ENCODE assay signal across 14 mouse cellular contexts in the genomic region with DNA sequence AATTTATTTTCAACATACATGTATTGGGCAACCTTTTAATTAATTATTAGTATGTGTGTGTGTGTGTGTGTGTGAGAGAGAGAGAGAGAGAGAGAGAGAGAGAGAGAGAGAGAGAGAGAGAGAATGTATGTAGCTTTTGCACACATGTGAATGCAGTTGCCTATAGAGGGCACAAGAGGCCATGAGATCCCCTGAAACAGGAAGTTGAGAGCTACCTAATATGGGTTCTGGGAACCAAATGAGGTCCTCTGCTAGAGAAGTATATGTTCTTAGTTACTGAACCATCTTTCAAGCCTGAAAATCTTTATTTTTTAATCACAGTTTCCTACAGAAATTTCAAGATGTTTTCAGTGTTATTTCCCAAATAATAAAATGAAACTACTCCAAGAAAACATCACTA. TPM values are rescaled to one million over a fixed set of nuclear protein-coding genes. Genes with fewer than 3 reads are reported as not detected.
DNase-seq lines count a peak whose midpoint lies in the region; ATAC-seq and TF ChIP-seq lines count a peak whose summit lies in the region.
"Had no signal": no experiment of that assay in that cellular context is flagged by ENCODE, and none has a peak within 500 bp of the region (broad histone marks: within the 10 kb centered on the region; RNA-seq: fewer than 3 reads in every experiment).

No protein-coding gene starts in this region.

- H3K4me2 ChIP-seq in hindbrain, postnatal 0 days (ENCODE audit: low read depth, low read length) = no peak overlapping the region
- H3K4me2 ChIP-seq in hindbrain, embryonic 14.5 days (replicated peaks) = no peak overlapping the region
- H3K4me2 ChIP-seq: lung, embryonic 15.5 days; midbrain, embryonic 12.5 days had no signal

- H3K36me3 ChIP-seq in hindbrain, postnatal 0 days (ENCODE audit: insufficient read depth, low read length) = no peaks in the 10 kb centered on the region
- H3K36me3 ChIP-seq in hindbrain, embryonic 14.5 days (replicated peaks; ENCODE audit: control insufficient read depth, insufficient read depth) = 0 out of 2 replicates have a peak, but pooled peaks cover 4% of the 10 kb centered on the region
- H3K36me3 ChIP-seq: forebrain, embryonic 10.5 days; heart, embryonic 10.5 days; lung, embryonic 15.5 days; midbrain, embryonic 12.5 days had no signal

- H3K9ac ChIP-seq in hindbrain, postnatal 0 days (replicated peaks; ENCODE audit: low read length) = no peak overlapping the region
- no peak overlapping the region for H3K9ac ChIP-seq in hindbrain, embryonic 14.5 days
- H3K9ac ChIP-seq: lung, embryonic 15.5 days; midbrain, embryonic 12.5 days had no signal

- no peaks in the 10 kb centered on the region for H3K4me1 ChIP-seq in hindbrain, postnatal 0 days (ENCODE audit: insufficient read depth, low read length)
- H3K4me1 ChIP-seq in hindbrain, embryonic 14.5 days (replicated peaks; ENCODE audit: control insufficient read depth, insufficient read depth, low read length) = no peaks in the 10 kb centered on the region
- H3K4me1 ChIP-seq: lung, embryonic 15.5 days had no signal

- H3K4me3 ChIP-seq in hindbrain, postnatal 0 days (ENCODE audit: low read length) = no peak overlapping the region
- no peak overlapping the region for H3K4me3 ChIP-seq in hindbrain, embryonic 14.5 days (replicated peaks; ENCODE audit: low read length)
- H3K4me3 ChIP-seq: forebrain, embryonic 10.5 days; heart, embryonic 10.5 days; lung, embryonic 15.5 days; midbrain, embryonic 12.5 days had no signal

- no peak for DNase-seq in hindbrain, postnatal 0 days (ENCODE audit: low spot score)
- DNase-seq in hindbrain, embryonic 14.5 days (ENCODE audit: low spot score) = no peak
- peak; percentile 20 for DNase-seq in lung, postnatal 10 days
- no peak for DNase-seq in lung, postnatal 4 days
- peak; percentile 11 for DNase-seq in NIH3T3 (ENCODE audit: low read depth)
- no peak for DNase-seq in gastrocnemius, postnatal 14 days
- no peak for DNase-seq in urinary bladder, postnatal 36 days (ENCODE audit: low spot score in 2 of 2)
- DNase-seq: cerebellum, adult 11 months; heart, postnatal 36 days had no signal

- no peaks in the 10 kb centered on the region for H3K9me3 ChIP-seq in hindbrain, postnatal 0 days (ENCODE audit: low read length)
- H3K9me3 ChIP-seq in hindbrain, embryonic 14.5 days (ENCODE audit: control insufficient read depth, low read length) = no peaks in the 10 kb centered on the region
- H3K9me3 ChIP-seq: forebrain, embryonic 10.5 days; heart, embryonic 10.5 days; lung, embryonic 15.5 days; midbrain, embryonic 12.5 days had no signal

- intact Hi-C loops in gastrocnemius, postnatal 14 days (cut with DNase I; ENCODE audit: low total_unique reads) = no loop called here

- H3K27me3 ChIP-seq in hindbrain, postnatal 0 days (ENCODE audit: insufficient read depth, low read length) = no peaks in the 10 kb centered on the region
- H3K27me3 ChIP-seq in hindbrain, embryonic 14.5 days (ENCODE audit: control insufficient read depth, insufficient read depth, low read length) = no peaks in the 10 kb centered on the region
- H3K27me3 ChIP-seq: lung, embryonic 15.5 days; midbrain, embryonic 12.5 days had no signal

- no peak for ATAC-seq in hindbrain, postnatal 0 days
- no peak for ATAC-seq in hindbrain, embryonic 14.5 days (ENCODE audit: low FRiP score)
- 0 out of 2 replicates have a peak, but pooled peaks have one; percentile 52 for ATAC-seq in megakaryocyte-erythroid progenitor cell, adult 5-6 weeks (replicated peaks; ENCODE audit: low FRiP score, low TSS enrichment, poor library complexity, severe bottlenecking)

- 0 out of 2 replicates have a peak, but pooled peaks have one; percentile 9 for TF ChIP-seq CTCF in hindbrain, postnatal 0 days (IDR thresholded peaks at IDR 0.05; ENCODE audit: low read depth)

- no peak overlapping the region for H3K27ac ChIP-seq in hindbrain, postnatal 0 days
- H3K27ac ChIP-seq in hindbrain, embryonic 14.5 days = no peak overlapping the region
- H3K27ac ChIP-seq: forebrain, embryonic 10.5 days; heart, embryonic 10.5 days; lung, embryonic 15.5 days; midbrain, embryonic 12.5 days had no signal

RNA-seq across cellular contexts. Expression of a gene that starts 30.6 kb away (rescaled TPM):
- total RNA-seq in hindbrain, postnatal 0 days (2014; rRNA removed) = 35.1 and 45.4 TPM in 2 replicates
- 2.4 and 3.0 TPM in 2 replicates for polyA plus RNA-seq in hindbrain, postnatal 0 days (2015; fragmentation: Nextera tagmentation; extraction: Ambion mirVana)
- 5.3 and 6.0 TPM in 2 replicates for polyA plus RNA-seq in hindbrain, embryonic 14.5 days (2014; fragmentation: Nextera tagmentation; extraction: Ambion mirVana)
- 1.0 TPM in 1 of 2 replicates, not detected in the other for total RNA-seq in megakaryocyte-erythroid progenitor cell, adult 5-6 weeks (2014; fragmentation: Nextera tagmentation)
- total RNA-seq in megakaryocyte-erythroid progenitor cell, adult 5-6 weeks (2017) = 0.14 TPM in 1 of 2 replicates, not detected in the other
- 10 to 100 TPM; 46.0 to 52.6 TPM for total RNA-seq in gastrocnemius, postnatal 14 days (2021)

Comparison
In these comparisons a context has a peak if more than half of its experiments do, and no peak if none do; other contexts are left out.
1. DNase-seq: peak in lung, postnatal 10 days (single experiment) and NIH3T3 (single experiment); none in hindbrain, postnatal 0 days (single experiment), hindbrain, embryonic 14.5 days (single experiment), lung, postnatal 4 days (0 of 2), gastrocnemius, postnatal 14 days (single experiment) and urinary bladder, postnatal 36 days (0 of 2).
2. RNA of a gene that starts 30.6 kb away (total RNA-seq): 46.0 to 52.6 TPM in gastrocnemius, postnatal 14 days and 35.1 to 45.4 TPM in hindbrain, postnatal 0 days; 0.14 to 1.0 TPM in megakaryocyte-erythroid progenitor cell, adult 5-6 weeks; every median in the first group is over 10 times any median in the second.